Mouse (Mus musculus): ENCODE results near the gene 1700029H14Rik. TPM values are rescaled to one million over a fixed set of nuclear protein-coding genes. Genes with fewer than 3 reads are reported as not detected.

1700029H14Rik gene
- total and polyA plus RNA-seq, 3 experiments, result not detected

- Histone ChIP-seq H3K9me3 (replicated peaks; ENCODE audit: low read length) (peaks cover 5% of the 10 kb centered on the region), H3K9ac (ENCODE audit: insufficient read depth, low read depth) (peak overlapping the region; percentile 50), H3K27me3 (replicated peaks) (no peaks in the 10 kb centered on the region), H3K4me2 (ENCODE audit: insufficient read depth, low read depth, poor library complexity, severe bottlenecking) (peak overlapping the region; percentile 44), H3K27ac (ENCODE audit: insufficient read depth, low read depth) (peak overlapping the region; percentile 63), H3K4me1 (ENCODE audit: control insufficient read depth in 1 of 2, insufficient read depth in 2 of 2) (peaks cover 20 to 44% of the 10 kb centered on the region in 2 experiments), H3K4me3 (replicated peaks in 1 of 3; ENCODE audit: low read depth in 2 of 3, low read length in 2 of 3, poor library complexity in 1 of 3) (peak overlapping the region; percentile 20 to 44 (median 34)), H3K36me3 (replicated peaks in 1 of 2; ENCODE audit: control insufficient read depth in 1 of 2, insufficient read depth in 1 of 2, low read length in 1 of 2) (no peaks in the 10 kb centered on the region), H3K79me2 (replicated peaks; ENCODE audit: control insufficient read depth, extremely low read depth, insufficient read depth, poor library complexity, severe bottlenecking) (no peaks in the 10 kb centered on the region)
- dilution Hi-C loops (cut with MboI; ENCODE audit: extremely low pct_ligation_motif_present, extremely low pct_unique_long_range_greater_than_20kb, low sequenced_read_pairs), result no loop called here
- peak; percentile 83 for DNase-seq (ENCODE audit: extremely low read depth)
- TF ChIP-seq TBP (conservative IDR thresholded peaks at IDR 0.05; ENCODE audit: low read depth, low read length), result peak; percentile 66
- no peak for TF ChIP-seq ZKSCAN1 (IDR thresholded peaks at IDR 0.05; ENCODE audit: borderline replicate concordance, low read depth, low read length)
- peak; percentile 70 for TF ChIP-seq RCOR1 (conservative IDR thresholded peaks at IDR 0.05; ENCODE audit: low read depth, low read length)
- TF ChIP-seq BHLHE40 (IDR thresholded peaks at IDR 0.05; ENCODE audit: low read depth, low read length), result peak; percentile 69
- no peak for TF ChIP-seq ZNF384 (IDR thresholded peaks at IDR 0.05; ENCODE audit: low read depth, low read length)
- TF ChIP-seq EP300 (IDR thresholded peaks at IDR 0.05; ENCODE audit: low read length), result peak; percentile 82
- 0 out of 2 replicates have a peak, but pooled peaks have one; percentile 16 for TF ChIP-seq UBTF (IDR thresholded peaks at IDR 0.05; ENCODE audit: low read depth, low read length)
- TF ChIP-seq CHD1 (IDR thresholded peaks at IDR 0.05; ENCODE audit: low read depth, low read length), result peak; percentile 100
- peak; percentile 71; the same call in 1 of the 2 replicates for TF ChIP-seq TCF12 (IDR thresholded peaks at IDR 0.05; ENCODE audit: low read depth, low read length)
- peak; percentile 57 for TF ChIP-seq MAX (IDR thresholded peaks at IDR 0.05; ENCODE audit: low read length)
- TF ChIP-seq POLR2A (IDR thresholded peaks at IDR 0.05; ENCODE audit: low read depth, low read length), result peak; percentile 57; the same call in 1 of the 2 replicates
- 0 out of 2 replicates have a peak, but pooled peaks have one; percentile 31 for TF ChIP-seq MAFK (IDR thresholded peaks at IDR 0.05; ENCODE audit: insufficient replicate concordance, low read length)
- peak; percentile 80 for TF ChIP-seq IRF4 (IDR thresholded peaks at IDR 0.05; ENCODE audit: low read depth, low read length)
- TF ChIP-seq ELF1 (IDR thresholded peaks at IDR 0.05; ENCODE audit: low read depth, low read length), result no peak
- no peak for TF ChIP-seq E2F4 (IDR thresholded peaks at IDR 0.05; ENCODE audit: insufficient replicate concordance, low read depth, low read length)
- no peak for TF ChIP-seq PAX5 (IDR thresholded peaks at IDR 0.05; ENCODE audit: low read length)
- no peak for TF ChIP-seq RAD21 (IDR thresholded peaks at IDR 0.05; ENCODE audit: low read depth, low read length)
- no peak; the same call in 1 of the 2 replicates for TF ChIP-seq ETS1 (conservative IDR thresholded peaks at IDR 0.05; ENCODE audit: low read depth, low read length)
- in situ Hi-C loops (cut with MboI; ENCODE audit: low pct_ligation_motif_present, low pct_unique_long_range_greater_than_20kb, low sequenced_read_pairs), result no loop called here
These were observed 13.4 kb downstream of the 1700029H14Rik start for GRCm38 (mm10) chr8:13548831-13549230.

DNA sequence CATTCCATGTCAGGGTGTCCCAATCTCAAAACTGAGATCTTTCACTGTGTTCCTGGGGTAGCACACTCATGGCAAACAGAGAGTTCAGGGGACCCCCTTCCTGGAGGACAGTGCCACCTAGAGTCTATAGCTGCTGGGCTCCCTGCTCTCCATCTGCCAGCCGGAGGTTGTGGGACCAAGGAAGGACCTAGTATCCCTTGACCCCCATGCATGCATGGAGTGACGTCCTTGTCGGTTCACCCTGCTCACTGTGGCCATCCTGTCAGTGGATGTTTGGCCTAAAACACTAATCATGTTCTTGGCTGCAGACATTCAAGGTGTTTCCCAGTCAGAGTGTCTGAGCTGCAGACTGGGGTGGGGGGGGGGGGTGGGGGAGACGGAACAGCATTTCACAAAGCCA, 14.0 kb downstream of the 1700029H14Rik start:
- peaks cover 5% of the 10 kb centered on the region for H3K9me3 ChIP-seq (replicated peaks; ENCODE audit: low read length)
- no peaks in the 10 kb centered on the region for H3K36me3 ChIP-seq (replicated peaks in 1 of 2; ENCODE audit: control insufficient read depth in 1 of 2, insufficient read depth in 1 of 2, low read length in 1 of 2)
- DNase-seq (ENCODE audit: extremely low read depth), result peak; percentile 52
- in situ Hi-C loops (cut with MboI; ENCODE audit: low pct_ligation_motif_present, low pct_unique_long_range_greater_than_20kb, low sequenced_read_pairs), result no loop called here
- dilution Hi-C loops (cut with MboI; ENCODE audit: extremely low pct_ligation_motif_present, extremely low pct_unique_long_range_greater_than_20kb, low sequenced_read_pairs), result no loop called here
- H3K27me3 ChIP-seq (replicated peaks), result no peaks in the 10 kb centered on the region
- H3K27ac ChIP-seq (ENCODE audit: insufficient read depth, low read depth), result peak overlapping the region; percentile 63; the same call in 1 of the 2 replicates
- no peaks in the 10 kb centered on the region for H3K79me2 ChIP-seq (replicated peaks; ENCODE audit: control insufficient read depth, extremely low read depth, insufficient read depth, poor library complexity, severe bottlenecking)
- H3K9ac ChIP-seq (ENCODE audit: insufficient read depth, low read depth), result peak overlapping the region; percentile 50
- H3K4me3 ChIP-seq (replicated peaks in 1 of 3; ENCODE audit: low read depth in 2 of 3, low read length in 2 of 3, poor library complexity in 1 of 3), result peak overlapping the region in 2 of 3 experiments; percentile 8 to 44
- peaks cover 20 to 44% of the 10 kb centered on the region in 2 experiments for H3K4me1 ChIP-seq (ENCODE audit: control insufficient read depth in 1 of 2, insufficient read depth in 2 of 2)
- H3K4me2 ChIP-seq (ENCODE audit: insufficient read depth, low read depth, poor library complexity, severe bottlenecking), result peak overlapping the region; percentile 44
- TF ChIP-seq KAT2A (IDR thresholded peaks at IDR 0.05; ENCODE audit: insufficient replicate concordance, low read length) (no peak), CHD1 (IDR thresholded peaks at IDR 0.05; ENCODE audit: low read depth, low read length) (no peak), JUND (conservative IDR thresholded peaks at IDR 0.05; ENCODE audit: low read depth, low read length) (no peak), ELF1 (IDR thresholded peaks at IDR 0.05; ENCODE audit: low read depth, low read length) (no peak), MYC (IDR thresholded peaks at IDR 0.05; ENCODE audit: low read depth, low read length) (0 out of 2 replicates have a peak, but pooled peaks have one; percentile 23), POLR2A (IDR thresholded peaks at IDR 0.05; ENCODE audit: low read depth, low read length) (no peak), SMC3 (IDR thresholded peaks at IDR 0.05; ENCODE audit: low read depth, low read length) (peak; percentile 61), EP300 (IDR thresholded peaks at IDR 0.05; ENCODE audit: low read length) (no peak), CHD2 (IDR thresholded peaks at IDR 0.05; ENCODE audit: low read length) (no peak; the same call in 1 of the 2 replicates), NELFE (IDR thresholded peaks at IDR 0.05; ENCODE audit: low read depth, low read length) (no peak), PAX5 (IDR thresholded peaks at IDR 0.05; ENCODE audit: low read length) (no peak), JUN (IDR thresholded peaks at IDR 0.05; ENCODE audit: insufficient read depth, low read depth, low read length) (no peak), RCOR1 (conservative IDR thresholded peaks at IDR 0.05; ENCODE audit: low read depth, low read length) (0 out of 2 replicates have a peak, but pooled peaks have one; percentile 9), ETS1 (conservative IDR thresholded peaks at IDR 0.05; ENCODE audit: low read depth, low read length) (no peak), HCFC1 (IDR thresholded peaks at IDR 0.05; ENCODE audit: low read depth, low read length) (no peak), BHLHE40 (IDR thresholded peaks at IDR 0.05; ENCODE audit: low read depth, low read length) (no peak), TBP (conservative IDR thresholded peaks at IDR 0.05; ENCODE audit: low read depth, low read length) (no peak), USF1 (IDR thresholded peaks at IDR 0.05; ENCODE audit: low read depth, low read length) (no peak), USF2 (conservative IDR thresholded peaks at IDR 0.05; ENCODE audit: low read depth, low read length) (no peak), SIN3A (IDR thresholded peaks at IDR 0.05; ENCODE audit: low read length) (no peak), NRF1 (IDR thresholded peaks at IDR 0.05; ENCODE audit: low read depth, low read length) (no peak), IRF4 (IDR thresholded peaks at IDR 0.05; ENCODE audit: low read depth, low read length) (no peak), ZC3H11A (IDR thresholded peaks at IDR 0.05; ENCODE audit: low read depth, low read length) (no peak)
